Mouse (Mus musculus) limb, embryonic 11.5 days (tissue): Measurements from ENCODE around the gene Cox7a2l. TPM values are rescaled to one million over a fixed set of nuclear protein-coding genes. Genes with fewer than 3 reads are reported as not detected.

Source experiments
- ATAC-seq: fragments of 200-750 bp; cut with Nextera tagmentation; 2 replicates; pipeline ENCODE4 v1.8.0; 2017; ENCODE audit warnings: low read depth; ENCODE audit not compliant: insufficient number of reproducible peaks, low FRiP score, low TSS enrichment
- DNase-seq: peaks from one replicate; pipeline ENCODE4 v3.0.0-alpha.2; 2015; ENCODE audit warnings: low spot score
- H3K27ac ChIP-seq: fragments of 300-500 bp; sonication (generic); replicated peaks from 2 replicates; pipeline ENCODE4 v1.5.1; 2014; ENCODE audit warnings: low read depth, mild to moderate bottlenecking, low read length
- H3K27me3 ChIP-seq: fragments of 300-500 bp; sonication (generic); 2 replicates; pipeline ENCODE4 v1.6.1; 2014; ENCODE audit warnings: mild to moderate bottlenecking, low read length, mixed read lengths; ENCODE audit not compliant: control insufficient read depth, insufficient read depth
- H3K36me3 ChIP-seq: fragments of 300-500 bp; sonication (generic); 2 replicates; pipeline ENCODE4 v1.6.1; 2014; ENCODE audit warnings: mild to moderate bottlenecking, low read length, moderate library complexity, mixed read lengths; ENCODE audit not compliant: control insufficient read depth, insufficient read depth
- H3K4me1 ChIP-seq: fragments of 300-500 bp; sonication (generic); 2 replicates; pipeline ENCODE4 v1.6.1; 2014; ENCODE audit warnings: low read length, mixed read lengths; ENCODE audit not compliant: control insufficient read depth, insufficient read depth
- H3K4me2 ChIP-seq: fragments of 300-500 bp; sonication (generic); 2 replicates; pipeline ENCODE4 v1.6.1; 2014; ENCODE audit warnings: low read depth, mild to moderate bottlenecking, moderate library complexity; ENCODE audit not compliant: severe bottlenecking
- H3K4me3 ChIP-seq: fragments of 300-500 bp; sonication (generic); 2 replicates; pipeline ENCODE4 v1.5.1; 2014; ENCODE audit warnings: low read depth, low read length
- H3K9ac ChIP-seq: fragments of 300-500 bp; sonication (generic); 2 replicates; pipeline ENCODE4 v1.6.1; 2014; ENCODE audit warnings: mild to moderate bottlenecking, low read length
- H3K9me3 ChIP-seq: fragments of 300-500 bp; sonication (generic); 2 replicates; pipeline ENCODE4 v1.6.1; 2016; ENCODE audit warnings: low read length; ENCODE audit not compliant: control insufficient read depth
- WGBS: fragments of 180-500 bp; shearing (Covaris S2); extraction: QIAGEN DNeasy Blood & Tissue Kit; methylation state at CpG from one replicate; pipeline ENCODE4 v1.1.7; 2014; 5-methylcytosine and 5-hydroxymethylcytosine counted together
- polyA plus RNA-seq: library from polyadenylated mRNA; unstranded; fragments of >200 nt; fragmentation: Nextera tagmentation; extraction: Ambion mirVana; gene quantifications from 2 replicates; pipeline ENCODE4 v1.2.1, GENCODE M21; 2014

The Cox7a2l gene
- polyA plus RNA-seq, 1 experiment from 2014 or later = 139 TPM

DNA sequence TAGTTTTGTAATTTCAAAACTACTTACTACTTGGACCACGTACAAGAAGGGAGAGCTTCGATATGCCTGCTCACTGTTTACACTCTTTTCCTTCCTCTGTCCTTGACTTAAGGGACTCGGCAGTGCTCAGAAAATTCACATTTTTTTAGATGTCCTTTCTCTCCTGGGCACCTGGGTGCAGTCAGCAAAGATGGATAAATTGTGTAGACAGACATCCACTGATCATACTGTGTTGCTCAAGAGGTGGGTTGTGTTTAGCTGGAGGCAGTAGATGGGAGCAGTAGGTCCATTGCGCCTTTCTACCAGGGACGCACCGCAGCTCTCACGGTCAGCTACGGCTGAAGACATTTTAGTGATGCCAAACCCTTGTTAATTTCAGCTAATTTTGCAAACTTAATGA lies 64.7 kb downstream of the Cox7a2l start:
- Histone ChIP-seq H3K27me3 (no peaks in the 10 kb centered on the region), H3K36me3 (peaks cover 8% of the 10 kb centered on the region), H3K9me3 (no peaks in the 10 kb centered on the region), H3K4me1 (no peaks in the 10 kb centered on the region), H3K4me2 (no peak overlapping the region), H3K9ac (no peak overlapping the region), H3K27ac (no peak overlapping the region), H3K4me3 (no peak overlapping the region)
- WGBS = 97% methylated on average over 8 of the region's 8 CpGs
- ATAC-seq (no peak), DNase-seq (no peak)

Other genes starting within 250 kb of the Cox7a2l start
- gene Eml4, start 166.4 kb downstream of the Cox7a2l start, polyA plus RNA-seq = 76.0 and 83.1 TPM in 2 replicates
- not detected in 2 replicates for gene Kcng3, start 114.6 kb upstream of the Cox7a2l start, polyA plus RNA-seq
- gene Mta3, start 188.8 kb upstream of the Cox7a2l start, polyA plus RNA-seq = 42.4 and 44.6 TPM in 2 replicates